Mouse (Mus musculus): ENCODE measurements at regions not wholly inside any gene's neighbourhood (a gene's known extent, or its start where the extent isn't known, plus 50 kb on each side); places are given as distances from the start of the nearest gene placed in this dataset.

- TF ChIP-seq CTCF (IDR thresholded peaks at IDR 0.05; ENCODE audit: control insufficient read depth, insufficient read depth, insufficient replicate concordance, low read depth, low read length) (no peak), POLR2A (IDR thresholded peaks at IDR 0.05; ENCODE audit: control insufficient read depth, low read depth, low read length) (no peak)
Observed at GRCm38 (mm10) chr10:125832134-125832533, 133.8 kb upstream of the Lrig3 start.

Data from testis, adult 2 months (tissue).